Mouse (Mus musculus) neural tube, embryonic 11.5 days (tissue): ENCODE results near the gene Ccl12. TPM values are rescaled to one million over a fixed set of nuclear protein-coding genes. Genes with fewer than 3 reads are reported as not detected.

Experiments used
- ATAC-seq: fragments of 200-750 bp; cut with Nextera tagmentation; 2 replicates; pipeline ENCODE4 v1.8.0; 2017; ENCODE audit warnings: moderate number of reproducible peaks, mild to moderate bottlenecking, moderate TSS enrichment, moderate library complexity; ENCODE audit not compliant: insufficient read depth, low FRiP score, low TSS enrichment
- DNase-seq: peaks from one replicate; pipeline ENCODE4 v3.0.0-alpha.2; 2015; ENCODE audit warnings: low spot score
- H3K27ac ChIP-seq: fragments of 300-500 bp; sonication (generic); 2 replicates; pipeline ENCODE4 v1.5.1; 2014; ENCODE audit warnings: low read depth, mild to moderate bottlenecking, low read length
- H3K27me3 ChIP-seq: fragments of 300-500 bp; sonication (generic); 2 replicates; pipeline ENCODE4 v1.6.1; 2014; ENCODE audit warnings: mild to moderate bottlenecking, low read length, mixed read lengths; ENCODE audit not compliant: control insufficient read depth, insufficient read depth
- H3K36me3 ChIP-seq: fragments of 300-500 bp; sonication (generic); 2 replicates; pipeline ENCODE4 v1.6.1; 2014; ENCODE audit warnings: mild to moderate bottlenecking, low read length, moderate library complexity, mixed read lengths; ENCODE audit not compliant: control insufficient read depth, insufficient read depth
- H3K4me1 ChIP-seq: fragments of 300-500 bp; sonication (generic); 2 replicates; pipeline ENCODE4 v1.6.1; 2014; ENCODE audit warnings: low read length, mixed read lengths; ENCODE audit not compliant: control insufficient read depth, insufficient read depth
- H3K4me2 ChIP-seq: fragments of 300-500 bp; sonication (generic); 2 replicates; pipeline ENCODE4 v1.6.1; 2014; ENCODE audit warnings: low read depth, mild to moderate bottlenecking, moderate library complexity
- H3K4me3 ChIP-seq: fragments of 300-500 bp; sonication (generic); 2 replicates; pipeline ENCODE4 v1.5.1; 2014; ENCODE audit warnings: low read depth, low read length
- H3K9ac ChIP-seq: fragments of 300-500 bp; sonication (generic); 2 replicates; pipeline ENCODE4 v1.6.1; 2014; ENCODE audit warnings: mild to moderate bottlenecking, low read length
- H3K9me3 ChIP-seq: fragments of 300-500 bp; sonication (generic); 2 replicates; pipeline ENCODE4 v1.6.1; 2016; ENCODE audit warnings: low read length; ENCODE audit not compliant: control insufficient read depth
- WGBS: fragments of 180-500 bp; shearing (Covaris S2); extraction: QIAGEN DNeasy Blood & Tissue Kit; methylation state at CpG from one replicate; pipeline ENCODE4 v1.1.7; 2014; 5-methylcytosine and 5-hydroxymethylcytosine counted together
- polyA plus RNA-seq: library from polyadenylated mRNA; unstranded; fragments of >200 nt; fragmentation: Nextera tagmentation; extraction: Ambion mirVana; gene quantifications from 2 replicates; pipeline ENCODE4 v1.2.1, GENCODE M21; 2014

Ccl12 gene
- polyA plus RNA-seq, result 0.97 and 2.2 TPM in 2 replicates

DNA sequence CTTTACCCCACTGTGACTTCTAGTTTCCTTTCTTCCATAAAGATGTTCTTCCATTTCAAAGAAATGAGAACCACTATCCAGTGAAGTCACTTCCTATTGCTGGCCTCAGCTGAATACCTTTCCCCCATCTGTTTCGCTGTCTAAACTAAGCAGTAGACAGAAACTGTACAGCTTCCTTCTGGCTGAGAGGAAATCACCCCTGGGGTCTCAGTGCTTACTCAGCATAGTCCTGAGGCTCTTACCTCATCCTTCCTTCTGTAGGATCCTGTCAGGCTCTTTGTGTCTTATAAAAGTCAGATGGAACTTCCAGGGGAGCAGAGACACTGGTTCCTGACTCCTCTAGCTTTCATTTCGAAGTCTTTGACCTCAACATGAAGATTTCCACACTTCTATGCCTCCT lies at the start of gene Ccl12:
Gene Ccl12 (plus strand): TSS at position 317 of the 400 bp plus-strand sequence.
- Histone ChIP-seq H3K27me3 (no peaks in the 10 kb centered on the region), H3K9ac (no peak within 1 kb of the TSS), H3K4me3 (no peak within 1 kb of the TSS), H3K36me3 (no peaks in the 10 kb centered on the region), H3K4me1 (no peaks in the 10 kb centered on the region), H3K9me3 (no peaks in the 10 kb centered on the region), H3K27ac (no peak within 1 kb of the TSS), H3K4me2 (no peak within 1 kb of the TSS)
- no peak for ATAC-seq
- DNase-seq, result no peak
- 55% methylated on average over 2 of the region's 2 CpGs for WGBS

DNA sequence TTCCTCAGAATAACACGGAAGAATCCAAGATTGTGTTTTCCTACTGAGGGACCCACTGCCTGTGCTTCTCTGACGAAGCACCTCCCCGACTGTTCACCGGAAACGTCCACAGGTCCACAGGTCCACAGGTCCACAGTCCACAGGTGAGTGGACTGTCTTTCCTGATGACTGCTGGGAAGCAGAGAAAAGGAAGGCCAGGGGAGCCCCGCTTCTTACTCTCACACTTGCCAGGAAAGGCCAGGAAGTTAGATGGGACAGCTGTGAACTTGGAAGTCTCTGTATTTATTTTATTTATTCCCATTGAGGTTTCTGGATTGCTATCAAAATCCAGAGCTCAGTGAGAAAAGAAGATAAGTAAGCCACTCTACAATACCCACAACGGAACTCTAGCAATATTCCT lies 47.8 kb upstream of the Ccl12 start:
- ATAC-seq (no peak), DNase-seq (no peak)
- no peaks in the 10 kb centered on the region for H3K9me3 ChIP-seq
- H3K4me1 ChIP-seq, result no peaks in the 10 kb centered on the region
- H3K27me3 ChIP-seq, result no peaks in the 10 kb centered on the region; the same call in 1 of the 2 replicates
- H3K9ac ChIP-seq, result no peak overlapping the region
- no peaks in the 10 kb centered on the region for H3K36me3 ChIP-seq
- no peak overlapping the region for H3K27ac ChIP-seq
- H3K4me2 ChIP-seq, result no peak overlapping the region
- no peak overlapping the region for H3K4me3 ChIP-seq
- WGBS, result 95% methylated on average over 7 of the region's 7 CpGs

DNA sequence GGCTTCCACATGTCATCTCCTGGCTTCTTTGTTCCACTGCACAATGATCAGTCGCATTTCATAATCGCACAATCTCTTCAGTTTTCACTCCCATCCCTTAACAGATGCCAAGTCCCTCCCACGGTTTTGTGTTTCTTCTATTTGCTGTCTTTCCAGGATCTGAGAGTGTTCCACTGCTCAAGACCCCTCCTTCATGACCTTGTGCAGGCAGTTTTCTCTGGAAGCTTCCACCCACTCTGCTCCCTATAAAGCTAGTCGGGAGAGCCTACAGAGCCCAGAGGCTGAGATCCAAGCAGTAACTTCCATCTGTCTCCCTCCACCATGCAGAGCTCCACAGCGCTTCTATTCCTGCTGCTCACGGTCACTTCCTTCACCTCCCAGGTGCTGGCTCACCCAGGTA lies 44.0 kb upstream of the Ccl12 start, which contains the start of gene Ccl11:
Gene Ccl11 (plus strand): TSS at position 178 of the 400 bp plus-strand sequence.
- Histone ChIP-seq H3K4me1 (no peaks in the 10 kb centered on the region), H3K9ac (no peak within 1 kb of the TSS), H3K9me3 (no peaks in the 10 kb centered on the region), H3K4me2 (no peak within 1 kb of the TSS), H3K36me3 (no peaks in the 10 kb centered on the region), H3K27me3 (no peaks in the 10 kb centered on the region; the same call in 1 of the 2 replicates), H3K4me3 (no peak within 1 kb of the TSS), H3K27ac (no peak within 1 kb of the TSS)
- DNase-seq (no peak), ATAC-seq (no peak)
- 85% methylated on average over 6 of the region's 6 CpGs for WGBS

DNA sequence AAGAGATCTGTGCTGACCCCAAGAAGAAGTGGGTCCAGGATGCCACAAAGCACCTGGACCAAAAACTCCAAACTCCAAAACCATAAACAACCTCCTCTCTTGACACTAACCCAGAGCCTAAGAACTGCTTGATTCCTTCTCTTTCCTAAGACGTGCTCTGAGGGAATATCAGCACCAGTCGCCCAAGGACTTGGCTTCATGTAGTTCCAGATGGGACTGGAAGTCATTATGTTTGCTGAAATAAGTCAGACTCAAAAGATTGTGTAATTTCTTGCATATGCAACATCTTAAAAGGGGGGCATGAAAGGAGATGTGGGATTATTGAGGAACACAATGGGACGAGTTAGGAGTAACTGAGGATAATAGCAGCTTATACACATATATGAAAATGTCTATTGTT lies 39.4 kb upstream of the Ccl12 start:
- Histone ChIP-seq H3K9me3 (no peaks in the 10 kb centered on the region), H3K27me3 (no peaks in the 10 kb centered on the region; the same call in 1 of the 2 replicates), H3K27ac (no peak overlapping the region), H3K4me3 (no peak overlapping the region), H3K4me2 (no peak overlapping the region), H3K4me1 (no peaks in the 10 kb centered on the region), H3K9ac (no peak overlapping the region), H3K36me3 (no peaks in the 10 kb centered on the region)
- 82% methylated on average over 3 of the region's 3 CpGs for WGBS
- ATAC-seq (no peak), DNase-seq (no peak)

DNA sequence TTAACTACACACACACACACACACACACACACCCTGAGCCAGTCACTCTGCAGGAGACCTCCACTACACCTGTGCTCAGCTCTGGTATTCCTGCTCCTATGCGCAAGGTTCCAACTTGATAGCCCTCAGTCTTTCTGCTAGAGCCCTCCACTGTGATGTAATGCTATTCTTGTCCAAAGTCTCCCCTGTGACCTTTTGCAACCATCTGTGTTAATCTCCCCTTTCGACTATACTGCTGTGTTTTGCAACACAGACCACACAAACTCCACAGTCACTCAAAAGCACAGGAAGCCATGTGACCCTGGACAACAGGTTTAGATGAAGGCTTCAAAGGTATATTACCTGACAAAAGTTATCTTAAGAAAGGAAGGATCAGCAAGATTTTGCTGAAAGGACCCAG lies 38.2 kb upstream of the Ccl12 start:
- no peak for ATAC-seq
- no peak overlapping the region for H3K9ac ChIP-seq
- no peak overlapping the region for H3K27ac ChIP-seq
- H3K4me3 ChIP-seq, result no peak overlapping the region
- H3K9me3 ChIP-seq, result no peaks in the 10 kb centered on the region
- no peaks in the 10 kb centered on the region for H3K4me1 ChIP-seq
- DNase-seq, result no peak
- no peaks in the 10 kb centered on the region for H3K36me3 ChIP-seq
- H3K27me3 ChIP-seq, result no peaks in the 10 kb centered on the region
- no peak overlapping the region for H3K4me2 ChIP-seq
- 84% methylated on average over 2 of the region's 2 CpGs for WGBS

DNA sequence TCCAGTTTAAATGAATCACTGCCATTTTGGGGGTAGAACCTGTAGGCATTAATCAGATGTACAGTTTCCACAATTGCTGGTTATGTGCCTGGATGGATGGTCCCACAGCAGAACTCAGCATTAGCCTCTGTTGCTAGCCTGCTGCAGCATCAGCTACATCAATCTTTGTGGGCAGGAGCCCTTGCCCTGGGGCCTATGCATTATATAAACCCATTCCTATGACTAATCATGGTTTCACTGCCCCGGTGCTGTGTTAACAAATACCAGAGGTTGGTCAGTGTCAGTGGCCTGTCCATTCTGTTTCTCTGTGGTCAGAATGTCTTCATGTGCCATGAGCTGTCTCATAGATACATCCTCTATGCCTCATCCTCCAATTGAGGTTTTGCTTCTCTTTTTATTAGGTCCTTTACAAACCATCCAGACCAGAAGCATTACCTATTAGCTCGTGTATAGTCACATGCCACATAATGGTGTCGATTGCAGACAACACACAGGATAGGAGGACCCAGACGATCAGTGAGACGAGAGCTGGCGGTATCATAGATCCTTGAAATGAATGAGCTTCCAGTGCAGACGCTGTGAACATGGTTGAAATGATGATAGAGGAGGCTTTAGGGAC lies 34.6 kb upstream of the Ccl12 start:
- H3K27me3 ChIP-seq, result no peaks in the 10 kb centered on the region

DNA sequence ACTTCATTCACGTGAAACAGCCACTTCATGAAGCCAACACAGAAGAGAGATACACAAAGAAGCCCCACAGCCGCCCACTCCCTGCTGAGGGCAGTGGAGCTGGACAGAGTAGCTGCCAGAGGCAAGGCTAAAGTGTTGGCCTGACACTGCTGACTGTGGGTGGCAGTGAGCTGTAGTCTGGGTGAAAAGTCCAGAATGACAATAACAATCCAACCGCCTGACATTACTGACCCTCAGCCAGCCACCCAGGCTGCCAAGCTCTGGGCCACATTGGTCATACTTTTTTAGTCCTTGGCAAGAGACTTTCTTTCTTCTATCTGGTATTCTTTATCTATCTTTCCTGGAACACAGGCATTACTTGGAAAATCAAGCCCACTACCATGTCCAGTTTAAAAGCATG lies 30.6 kb upstream of the Ccl12 start:
- no peaks in the 10 kb centered on the region for H3K9me3 ChIP-seq
- no peaks in the 10 kb centered on the region for H3K4me1 ChIP-seq
- H3K4me3 ChIP-seq, result no peak overlapping the region
- H3K36me3 ChIP-seq, result no peaks in the 10 kb centered on the region
- H3K4me2 ChIP-seq, result no peak overlapping the region
- no peak overlapping the region for H3K27ac ChIP-seq
- H3K27me3 ChIP-seq, result no peaks in the 10 kb centered on the region
- DNase-seq, result no peak
- ATAC-seq, result no peak
- 81% methylated on average over 3 of the region's 3 CpGs for WGBS
- H3K9ac ChIP-seq, result no peak overlapping the region

More for the DNA sequence above, 34.6 kb upstream of the Ccl12 start:
- no peak overlapping the region for H3K9ac ChIP-seq
- no peak overlapping the region for H3K27ac ChIP-seq
- no peaks in the 10 kb centered on the region for H3K4me1 ChIP-seq
- no peak overlapping the region for H3K4me3 ChIP-seq
- ATAC-seq (no peak), DNase-seq (no peak)
- no peaks in the 10 kb centered on the region for H3K9me3 ChIP-seq
- 82% methylated on average over 7 of the region's 7 CpGs for WGBS
- H3K36me3 ChIP-seq, result no peaks in the 10 kb centered on the region
- no peak overlapping the region for H3K4me2 ChIP-seq

DNA sequence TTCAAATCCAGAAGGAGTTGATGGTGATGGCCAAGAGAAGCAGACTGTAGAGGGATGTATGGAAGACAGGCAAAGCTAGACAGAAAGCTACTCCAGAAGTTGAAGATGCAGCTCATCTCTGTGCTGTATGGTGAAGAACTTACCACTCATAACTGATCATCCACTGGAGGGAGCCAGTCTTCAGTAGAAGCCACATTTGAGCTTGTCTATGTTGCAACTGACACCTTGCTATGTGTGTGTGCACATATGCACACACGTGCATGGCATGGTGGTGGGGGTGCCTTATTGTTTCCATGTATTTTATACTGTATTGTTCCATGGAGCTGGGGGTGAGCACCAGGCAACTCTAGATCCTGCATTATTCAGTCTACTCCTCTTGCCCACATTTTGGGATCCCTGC lies 29.3 kb upstream of the Ccl12 start:
- Histone ChIP-seq H3K27ac (no peak overlapping the region), H3K27me3 (no peaks in the 10 kb centered on the region), H3K9ac (no peak overlapping the region), H3K4me1 (no peaks in the 10 kb centered on the region), H3K4me2 (no peak overlapping the region), H3K9me3 (no peaks in the 10 kb centered on the region), H3K4me3 (no peak overlapping the region), H3K36me3 (no peaks in the 10 kb centered on the region)
- DNase-seq, result no peak
- no peak for ATAC-seq
- 75% methylated on average over 1 of the region's 1 CpGs for WGBS

DNA sequence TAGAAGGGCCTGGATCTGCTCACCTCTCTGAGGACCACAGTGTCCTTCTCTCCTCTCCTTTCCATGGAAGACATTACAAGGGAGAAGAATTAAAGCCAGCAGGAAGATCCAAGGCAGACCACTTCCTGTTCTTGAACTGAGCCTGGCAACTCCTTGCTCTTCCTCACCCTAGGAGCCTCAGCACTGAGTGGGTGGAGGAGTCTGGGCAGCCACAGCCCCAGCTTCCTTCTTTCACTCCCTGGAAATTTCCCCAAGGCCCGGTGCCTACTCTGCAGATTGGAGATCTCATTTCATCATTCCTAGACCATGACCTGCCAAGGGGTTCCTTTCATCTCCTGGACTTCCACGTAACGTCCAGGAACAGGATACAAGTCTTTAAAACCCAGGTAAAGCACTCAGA lies 28.7 kb upstream of the Ccl12 start:
- WGBS, result 86% methylated on average over 3 of the region's 3 CpGs

More for the DNA sequence above, 28.7 kb upstream of the Ccl12 start:
- Histone ChIP-seq H3K36me3 (no peaks in the 10 kb centered on the region), H3K4me2 (no peak overlapping the region), H3K4me1 (no peaks in the 10 kb centered on the region), H3K27ac (no peak overlapping the region), H3K4me3 (no peak overlapping the region), H3K9me3 (no peaks in the 10 kb centered on the region), H3K27me3 (no peaks in the 10 kb centered on the region), H3K9ac (no peak overlapping the region)
- no peak for ATAC-seq
- no peak for DNase-seq
